Mouse (Mus musculus) lung, postnatal 14 days (tissue): ENCODE results near the gene Ethe1.
"Not testable (repeated sequence)": the region's sequence is repeated elsewhere in the genome, so short reads cannot be mapped to it uniquely, and the experiment has no call there.

Experiments used
- DNase-seq: peaks from one replicate; pipeline ENCODE4 v3.0.0; 2021

The Ethe1 gene

DNA sequence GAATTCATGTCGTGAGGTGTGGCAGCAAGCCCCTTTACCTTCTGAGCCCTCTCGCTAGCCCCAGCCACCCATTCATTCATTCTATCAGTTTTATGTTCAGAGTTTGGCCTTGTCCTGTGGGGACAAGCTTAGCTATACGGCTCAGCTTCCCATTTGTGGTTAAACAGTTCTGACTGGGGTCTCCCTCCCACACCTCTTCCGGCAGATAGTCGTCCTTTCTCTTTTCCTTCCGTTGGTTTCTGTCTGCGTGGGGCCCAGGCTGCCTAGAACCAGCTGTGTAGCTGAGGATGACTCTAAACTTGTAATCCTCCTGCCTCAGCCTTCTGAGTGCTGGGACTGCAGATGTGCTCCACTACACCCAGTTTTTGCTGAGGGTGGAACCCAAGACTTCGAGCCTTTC lies 30.4 kb downstream of the Ethe1 start:
- no peak for DNase-seq

DNA sequence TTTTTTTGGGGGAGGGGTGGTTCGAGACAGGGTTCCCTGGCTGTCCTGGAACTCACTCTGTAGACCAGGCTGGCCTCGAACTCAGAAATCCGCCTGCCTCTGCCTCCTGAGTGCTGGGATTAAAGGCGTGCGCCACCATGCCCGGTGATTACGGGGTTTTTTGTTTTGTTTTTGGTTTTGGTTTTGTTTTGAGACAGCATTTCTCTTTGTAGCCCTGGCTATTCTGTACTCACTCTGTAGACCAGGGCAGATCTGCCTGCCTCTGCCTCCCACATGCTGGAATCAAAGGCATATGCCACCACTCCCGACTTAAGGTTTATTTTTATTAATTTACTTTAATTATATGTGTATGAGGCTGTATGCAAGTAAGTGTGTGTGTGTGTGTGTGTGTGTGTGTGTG lies 31.0 kb downstream of the Ethe1 start:
- DNase-seq, result not testable (repeated sequence)

DNA sequence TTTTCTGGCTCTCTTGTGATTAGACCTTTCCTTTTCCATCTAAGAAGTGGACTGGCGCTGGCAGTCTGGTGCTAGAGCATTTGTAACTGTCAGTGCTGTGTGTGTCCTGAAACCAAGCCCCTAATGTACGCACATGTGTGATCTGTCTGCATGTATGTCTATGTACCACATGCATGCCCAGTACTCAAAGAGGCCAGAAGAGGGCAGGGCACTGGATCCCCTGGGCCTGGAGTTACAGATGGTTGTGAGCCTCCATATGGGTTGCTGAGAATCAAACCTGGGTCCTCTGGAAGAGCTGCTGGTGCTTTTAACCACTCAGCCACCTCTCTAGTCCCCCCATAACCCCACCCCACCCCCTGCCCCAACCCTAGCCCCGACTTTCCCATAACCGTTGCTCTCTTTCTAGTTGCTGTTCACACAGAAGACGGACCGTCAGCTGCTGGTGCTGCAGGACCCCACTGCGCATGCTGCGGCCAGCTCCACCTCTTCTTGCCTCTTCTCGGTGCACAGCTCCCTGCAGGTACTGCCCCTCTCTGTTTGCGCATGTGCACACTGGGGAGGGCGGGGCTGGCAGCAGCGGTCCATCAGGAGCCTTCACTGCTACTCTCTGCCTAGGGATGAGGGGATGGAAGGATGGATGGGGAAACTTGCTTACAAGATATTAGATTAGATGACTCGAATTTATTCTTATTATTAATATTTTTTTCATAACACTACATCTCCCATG lies 32.5 kb downstream of the Ethe1 start:
- DNase-seq, result no peak

DNA sequence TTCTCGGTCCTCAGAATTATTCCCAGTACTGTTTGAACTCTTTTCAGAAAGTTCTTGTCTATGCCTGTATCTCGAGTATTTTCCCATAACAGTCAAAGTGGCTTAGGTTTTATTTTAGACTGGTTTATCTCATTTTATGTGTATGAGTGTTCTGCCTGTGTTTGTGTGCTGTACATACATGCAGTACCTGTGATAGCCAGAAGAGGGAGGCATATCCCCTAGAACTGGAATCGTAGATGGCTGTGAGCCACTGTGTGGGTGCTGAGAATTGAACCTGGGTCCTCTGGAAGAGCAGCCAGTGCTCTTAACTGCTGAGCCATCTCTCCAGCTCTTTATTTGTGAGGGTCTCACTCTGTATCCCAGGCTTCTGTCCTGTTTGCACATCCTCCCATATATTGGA lies 33.9 kb downstream of the Ethe1 start:
- DNase-seq, result no peak

DNA sequence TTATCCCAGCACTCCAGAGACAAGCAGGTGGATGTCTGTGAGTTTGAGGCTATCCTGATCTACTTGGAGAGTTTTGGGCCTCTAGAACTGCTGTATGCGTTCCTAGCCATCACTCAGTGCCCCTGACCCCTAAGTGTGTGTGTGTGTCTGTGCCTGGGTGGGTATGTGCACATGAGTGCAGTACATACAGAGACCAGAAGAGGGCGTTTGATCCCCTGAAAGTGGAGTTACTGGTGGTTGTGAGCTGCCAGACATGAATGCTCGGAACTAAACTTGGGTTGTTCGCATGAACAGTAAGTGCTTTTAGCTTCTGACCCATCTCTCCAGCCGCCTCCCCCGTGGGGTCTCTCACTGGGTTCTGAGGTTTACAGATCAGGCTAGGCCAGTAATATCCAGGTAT lies 35.6 kb downstream of the Ethe1 start:
- DNase-seq, result no peak

DNA sequence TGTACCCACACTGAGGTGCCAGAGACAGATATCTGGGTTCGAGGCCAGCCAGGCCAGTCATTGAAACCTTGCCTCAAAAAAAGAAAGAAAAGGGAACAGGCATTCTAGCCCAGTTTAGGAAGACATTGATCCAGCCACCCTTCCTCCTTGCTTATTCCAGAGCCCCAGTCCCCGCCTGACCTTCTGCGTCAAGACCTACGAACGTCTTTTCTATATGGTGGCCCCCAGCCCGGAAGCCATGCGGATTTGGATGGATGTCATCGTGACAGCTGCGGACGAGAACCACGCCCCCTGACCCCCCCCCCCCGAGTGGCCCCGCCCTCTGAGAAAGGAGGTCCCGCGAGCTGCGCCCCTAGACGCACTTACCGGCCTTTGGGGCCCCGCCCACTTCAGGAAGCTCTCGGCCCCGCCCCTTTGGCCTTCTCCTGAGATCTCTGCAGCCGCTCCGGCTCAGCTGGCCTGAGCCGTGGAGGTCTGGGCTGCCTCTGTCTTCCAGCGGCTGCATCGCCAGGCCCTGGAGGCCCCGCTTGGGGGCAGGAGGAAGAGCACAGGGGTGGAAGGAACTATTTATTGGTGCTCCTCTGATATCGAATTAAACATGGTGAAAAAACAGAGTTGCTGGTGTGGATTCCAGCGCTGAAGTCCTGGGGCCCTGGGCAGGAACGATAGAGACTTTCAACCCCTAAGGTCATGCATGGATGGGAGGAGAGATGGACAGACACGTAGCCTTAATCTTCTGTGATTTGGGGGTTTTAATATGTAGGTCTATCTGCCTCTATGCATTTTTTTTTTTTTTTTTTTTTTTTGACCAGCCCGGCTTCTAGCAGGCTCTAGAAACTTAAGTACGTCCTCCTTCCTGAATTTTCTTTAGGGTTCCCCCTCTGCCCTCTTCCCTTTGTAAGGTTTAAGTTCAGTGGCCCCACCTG lies 41.6 kb downstream of the Ethe1 start:
- peak; percentile 84 for DNase-seq

DNA sequence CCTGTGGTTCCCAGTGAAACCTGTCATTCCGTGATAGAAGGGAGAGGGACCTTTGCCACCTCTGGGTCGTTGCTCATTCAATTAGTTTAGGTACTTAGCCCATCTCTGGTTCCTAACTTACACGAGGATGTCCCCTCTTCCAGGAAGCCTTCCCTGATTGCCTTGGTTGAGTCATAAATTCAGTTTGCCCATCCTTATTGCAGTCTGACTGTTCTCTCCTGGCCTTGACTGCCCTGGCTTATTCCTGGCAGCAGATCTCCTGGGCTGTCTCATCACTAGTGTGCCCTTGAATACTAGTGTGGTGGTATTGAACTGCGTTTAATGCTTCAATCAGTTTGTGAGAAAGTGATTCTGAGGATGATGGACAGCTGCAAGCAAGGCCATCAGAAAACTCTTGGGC lies 42.3 kb downstream of the Ethe1 start:
- DNase-seq, result no peak

DNA sequence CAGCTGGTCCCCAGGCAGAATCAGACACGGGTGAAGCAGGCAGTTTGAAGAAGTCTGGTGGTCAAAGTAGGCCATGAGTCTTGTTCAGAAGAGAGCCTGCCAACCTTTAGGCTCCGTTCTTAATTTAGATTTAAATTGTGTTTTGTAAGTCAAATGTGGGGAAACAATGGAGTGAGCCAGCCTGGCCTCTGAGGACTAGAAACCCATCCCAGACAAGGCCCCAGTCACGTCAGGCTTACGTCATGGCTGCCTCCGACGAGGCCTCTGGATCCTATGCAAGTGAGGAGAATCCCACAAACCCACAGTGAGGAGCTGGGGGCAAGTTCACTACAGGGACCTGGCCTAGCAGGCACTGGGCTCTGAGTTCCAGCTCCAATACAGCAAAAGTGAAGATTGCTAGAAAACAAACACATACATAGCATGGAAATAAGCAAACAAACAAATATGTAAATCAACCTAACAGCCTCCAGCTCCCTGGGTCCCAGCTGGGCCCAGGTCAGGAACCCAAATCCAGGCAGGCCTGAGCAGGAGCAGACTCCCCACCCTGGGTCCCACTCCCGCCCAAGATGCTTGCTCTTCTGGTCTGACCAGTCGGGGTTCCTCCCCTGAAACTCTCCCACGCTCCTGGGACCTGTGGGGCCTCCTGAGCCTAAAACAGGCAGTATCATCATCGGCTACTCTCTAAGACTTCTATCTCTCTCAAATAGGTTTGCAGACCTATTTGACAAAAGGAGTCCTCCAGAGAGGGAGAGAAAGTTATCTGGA lies 43.0 kb downstream of the Ethe1 start:
- no peak for DNase-seq

DNA sequence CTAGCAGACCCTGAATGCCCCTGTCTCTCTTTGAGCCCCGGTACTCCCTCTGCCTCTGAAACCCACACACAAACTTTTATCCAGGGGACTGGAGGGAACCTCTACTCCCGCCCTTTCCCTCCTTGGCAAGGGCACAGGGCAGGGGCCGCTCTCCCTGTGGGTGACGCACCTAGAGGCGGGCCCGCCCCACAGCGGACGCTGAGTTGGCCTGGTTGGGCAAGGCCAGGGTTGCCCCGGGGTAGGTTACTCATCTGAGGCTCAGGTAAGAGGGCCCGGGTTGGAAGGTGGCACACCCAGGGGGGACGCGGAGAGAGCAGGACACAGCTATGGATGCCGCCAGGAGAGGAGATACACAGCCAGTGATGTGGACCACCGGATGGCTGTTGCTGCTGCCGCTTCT lies 48.9 kb downstream of the Ethe1 start, which contains the start of gene Lypd3:
Gene Lypd3 (plus strand): TSS at position 287 of the 400 bp plus-strand sequence.
- DNase-seq, result no peak

DNA sequence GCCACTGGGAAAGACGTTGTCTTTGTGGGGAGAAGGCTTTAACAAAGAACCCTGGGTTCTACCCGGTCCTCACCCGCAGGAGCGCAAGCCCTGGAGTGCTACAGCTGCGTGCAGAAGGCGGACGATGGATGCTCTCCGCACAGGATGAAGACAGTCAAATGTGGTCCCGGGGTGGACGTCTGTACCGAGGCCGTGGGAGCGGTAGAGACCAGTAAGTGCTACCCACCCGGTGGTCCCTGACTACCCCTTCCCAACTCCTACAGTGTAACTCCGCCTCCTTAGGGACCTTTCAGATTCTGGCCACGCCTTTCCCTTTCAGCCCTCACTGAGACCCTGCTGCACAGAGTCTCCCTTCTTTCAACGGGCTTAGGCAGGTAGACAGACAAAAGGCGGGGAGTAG lies 49.7 kb downstream of the Ethe1 start:
- DNase-seq, result no peak

DNA sequence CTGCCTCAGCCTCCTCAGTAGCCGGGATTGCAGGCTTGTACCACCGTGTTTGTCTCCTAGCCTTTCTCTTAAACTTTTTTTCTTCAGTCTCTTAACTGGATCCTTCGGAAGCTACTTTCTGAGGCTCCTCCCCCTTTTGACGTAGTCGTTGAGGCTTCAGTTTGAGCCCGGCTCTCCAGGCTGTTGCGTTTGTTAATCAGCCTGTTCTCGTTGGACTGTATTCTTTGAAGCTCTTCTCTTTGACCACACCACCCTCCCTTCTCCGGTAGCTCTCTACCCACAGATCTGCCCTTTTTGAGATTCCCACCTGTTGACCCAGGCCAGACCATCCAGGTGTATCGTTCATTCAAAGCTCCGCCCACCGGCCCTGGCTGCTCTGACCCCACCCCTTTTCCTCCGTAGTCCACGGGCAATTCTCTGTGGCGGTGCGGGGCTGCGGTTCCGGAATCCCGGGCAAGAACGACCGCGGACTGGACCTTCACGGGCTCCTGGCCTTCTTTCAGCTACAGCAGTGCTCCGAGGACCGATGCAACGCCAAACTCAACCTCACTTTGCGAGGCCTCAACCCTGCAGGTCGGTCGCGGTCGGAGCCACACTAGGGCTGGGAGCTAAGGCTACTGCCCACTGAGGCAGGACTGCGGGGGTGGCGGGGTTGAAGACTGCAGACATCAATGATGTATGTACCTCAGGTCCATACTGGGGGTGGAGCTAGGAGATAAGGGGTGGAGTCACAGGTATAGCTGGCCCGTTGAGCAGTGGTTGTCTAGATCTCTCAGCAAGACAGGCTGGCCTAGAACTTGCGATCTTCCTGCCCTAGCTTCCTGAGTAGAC lies 50.9 kb downstream of the Ethe1 start:
- DNase-seq, result peak; percentile 15

DNA sequence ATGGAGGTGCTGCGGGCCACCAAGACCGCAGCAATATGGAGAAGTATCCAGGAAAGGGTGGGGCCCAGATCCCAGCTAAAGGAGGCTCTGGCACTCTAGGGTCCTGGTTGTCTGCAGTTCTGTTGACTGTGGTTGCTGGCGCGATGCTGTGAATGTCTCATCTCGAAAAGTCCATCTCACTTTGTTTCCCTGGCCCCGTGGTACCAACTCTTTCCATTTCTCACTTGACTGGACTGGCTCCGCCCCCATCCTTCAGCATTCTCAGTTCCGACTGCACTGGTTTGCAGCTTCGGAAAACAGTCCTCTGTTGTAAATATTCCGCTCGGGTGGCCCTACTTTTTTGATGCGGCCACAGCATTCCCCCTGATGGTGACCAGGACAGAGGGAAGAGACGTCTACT lies 53.1 kb downstream of the Ethe1 start:
- no peak for DNase-seq

DNA sequence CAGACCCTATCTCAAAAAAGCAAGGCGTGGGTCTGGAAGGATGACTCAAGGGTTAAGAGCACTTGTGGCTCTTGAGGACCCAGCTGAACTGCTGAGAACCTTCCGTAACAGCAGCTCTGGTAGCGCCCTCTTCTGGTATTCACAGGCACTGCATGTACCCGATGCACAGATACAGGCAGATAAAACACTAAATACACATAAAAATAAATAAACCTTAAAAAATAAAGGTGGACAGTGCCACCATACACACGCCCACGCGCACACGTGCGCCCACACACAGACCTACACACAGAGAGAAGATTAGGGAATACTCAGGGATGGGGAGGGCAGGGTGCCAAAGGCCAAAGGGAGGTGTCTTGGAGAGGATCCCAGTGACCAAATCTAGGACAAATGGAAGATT lies 55.1 kb downstream of the Ethe1 start:
- peak; percentile 63 for DNase-seq

DNA sequence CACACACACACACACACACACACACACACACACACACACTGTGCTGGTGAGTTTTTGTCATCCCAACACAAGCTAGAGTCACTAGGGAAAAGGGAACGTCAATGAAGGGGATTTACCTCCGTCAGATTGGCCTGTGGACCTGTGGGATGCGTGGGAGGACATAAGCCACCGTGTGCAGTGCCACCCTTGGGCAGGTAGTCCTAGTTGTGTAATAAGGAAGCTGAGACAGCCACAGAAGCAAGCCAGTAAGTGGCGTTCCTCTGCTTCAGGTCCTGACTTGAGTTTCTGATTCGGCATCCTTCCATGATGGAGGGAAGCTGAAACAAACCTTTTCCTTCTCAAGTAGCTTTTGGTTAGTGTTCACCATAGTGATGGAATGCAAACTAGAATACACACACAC lies 57.1 kb downstream of the Ethe1 start:
- DNase-seq, result no peak

DNA sequence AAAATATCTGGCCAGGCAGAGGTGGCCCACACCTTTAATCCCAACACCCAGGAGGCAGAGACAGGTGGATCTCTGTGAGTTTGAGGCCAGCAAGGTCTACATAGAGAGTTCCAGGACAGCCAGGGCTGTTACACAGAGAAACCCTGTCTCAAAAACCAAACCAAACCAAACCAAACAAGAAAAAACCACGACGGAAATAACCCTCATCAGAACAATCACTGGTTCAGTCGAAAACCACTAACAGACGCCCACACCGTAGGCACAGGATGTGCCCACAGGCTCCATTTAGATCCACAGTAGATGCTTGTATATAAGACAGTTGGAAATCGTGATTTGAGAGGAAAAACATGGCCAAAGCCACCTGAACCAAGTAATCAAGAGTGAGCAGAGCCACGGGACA lies 57.7 kb downstream of the Ethe1 start:
- no peak for DNase-seq

DNA sequence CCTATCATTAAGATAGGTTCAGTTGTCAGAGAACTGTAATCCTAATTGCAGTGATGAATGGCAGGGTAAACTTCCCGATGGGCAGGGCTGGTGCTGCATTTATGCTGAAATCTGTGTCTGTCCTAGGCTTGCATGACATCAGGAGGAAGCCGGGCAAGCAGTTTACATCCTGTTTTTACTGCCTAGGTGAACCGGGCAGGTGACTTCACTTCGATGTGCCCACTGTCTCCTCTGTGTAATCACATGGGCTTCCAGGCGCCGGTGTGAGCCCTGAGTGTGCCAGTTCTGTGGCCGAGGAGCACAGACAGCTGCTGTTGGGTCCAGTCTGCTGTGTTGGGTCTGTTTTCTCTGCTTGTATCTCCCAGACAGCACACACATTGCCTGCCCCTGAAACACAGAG lies 59.1 kb downstream of the Ethe1 start:
- no peak for DNase-seq

DNA sequence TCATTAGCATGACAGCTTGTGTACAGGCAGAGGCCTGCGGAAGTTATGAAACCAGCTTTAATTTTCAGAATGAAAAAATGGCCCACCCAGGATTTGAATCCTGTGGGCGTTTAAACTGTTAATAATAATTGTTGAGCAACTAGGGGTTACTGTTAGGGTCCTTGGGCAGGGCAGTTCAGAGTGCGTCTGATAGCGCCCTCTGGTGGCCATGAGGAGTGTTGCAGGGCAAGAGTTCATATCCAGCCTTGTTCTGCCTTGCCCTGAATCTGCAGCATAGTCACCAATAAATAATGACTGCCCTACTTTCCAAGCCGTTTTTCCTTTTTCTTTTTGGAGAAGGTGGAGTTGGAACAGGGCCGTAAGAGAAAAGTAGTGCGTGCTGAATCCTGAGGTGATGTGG lies 66.3 kb downstream of the Ethe1 start:
- DNase-seq, result peak; percentile 70
